Mouse (Mus musculus) testis, postnatal 10 days (tissue): ENCODE data around the gene Zfp821.
"Not testable (repeated sequence)": the region's sequence is repeated elsewhere in the genome, so short reads cannot be mapped to it uniquely, and the experiment has no call there.

Experiments used
- DNase-seq: peaks from one replicate; pipeline ENCODE4 v3.0.0; 2021; ENCODE audit warnings: low spot score

Gene Zfp821

GRCm38 (mm10) chr8:109712521-109712920 is 7.2 kb downstream of the Zfp821 start:
- DNase-seq, result no peak

- no peak for DNase-seq
Observed at GRCm38 (mm10) chr8:109714961-109715360, 9.6 kb downstream of the Zfp821 start.

GRCm38 (mm10) chr8:109725106-109725505 is 19.8 kb downstream of the Zfp821 start:
- DNase-seq, result no peak

GRCm38 (mm10) chr8:109731012-109731411 is 25.7 kb downstream of the Zfp821 start:
- DNase-seq, result no peak

- DNase-seq, result no peak
Observed at GRCm38 (mm10) chr8:109734018-109734417, 28.7 kb downstream of the Zfp821 start.

GRCm38 (mm10) chr8:109736819-109737218 is 31.5 kb downstream of the Zfp821 start:
- no peak for DNase-seq

GRCm38 (mm10) chr8:109737237-109738048 is 32.1 kb downstream of the Zfp821 start, which contains the start of gene Atxn1l:
TSS of gene Atxn1l (minus strand) at chr8:109737739.
- DNase-seq, result peak; percentile 96

- DNase-seq, result no peak
Observed at GRCm38 (mm10) chr8:109738049-109738380, 32.7 kb downstream of the Zfp821 start.

- DNase-seq, result no peak
Observed at GRCm38 (mm10) chr8:109747468-109748199, 42.3 kb downstream of the Zfp821 start.

- no peak for DNase-seq
Observed at GRCm38 (mm10) chr8:109750274-109750673, 44.9 kb downstream of the Zfp821 start.

GRCm38 (mm10) chr8:109750699-109751098 is 45.4 kb downstream of the Zfp821 start:
- DNase-seq, result peak; percentile 42

GRCm38 (mm10) chr8:109751731-109752485 is 46.6 kb downstream of the Zfp821 start:
- DNase-seq, result no peak

GRCm38 (mm10) chr8:109754696-109755095 is 49.4 kb downstream of the Zfp821 start:
- no peak for DNase-seq

- not testable (repeated sequence) for DNase-seq
Observed at GRCm38 (mm10) chr8:109755554-109755953, 50.2 kb downstream of the Zfp821 start.

GRCm38 (mm10) chr8:109756849-109757248 is 51.5 kb downstream of the Zfp821 start:
- DNase-seq, result no peak

- no peak for DNase-seq
Observed at GRCm38 (mm10) chr8:109759426-109759825, 54.1 kb downstream of the Zfp821 start.

GRCm38 (mm10) chr8:109760221-109760620 is 54.9 kb downstream of the Zfp821 start:
- DNase-seq, result no peak

GRCm38 (mm10) chr8:109764031-109764430 is 58.7 kb downstream of the Zfp821 start:
- DNase-seq, result no peak

GRCm38 (mm10) chr8:109766081-109766480 is 60.7 kb downstream of the Zfp821 start:
- DNase-seq, result no peak

GRCm38 (mm10) chr8:109773154-109773553 is 67.8 kb downstream of the Zfp821 start:
- DNase-seq, result no peak
